Mouse (Mus musculus) CH12.LX (cell line): Measurements from ENCODE around the gene Fbxo39. TPM values are rescaled to one million over a fixed set of nuclear protein-coding genes. Genes with fewer than 3 reads are reported as not detected.

ENCODE experiments used
- DNase-seq: peaks from one replicate; pipeline ENCODE4 v3.0.0-alpha.2; 2013; ENCODE audit errors: extremely low read depth
- H3K27ac ChIP-seq: 2 replicates; pipeline ENCODE4 v1.5.1; 2012; ENCODE audit warnings: low read depth, mild to moderate bottlenecking, control low read depth, moderate library complexity; ENCODE audit not compliant: insufficient read depth
- H3K27me3 ChIP-seq: replicated peaks from 2 replicates; pipeline ENCODE3; 2012; ENCODE audit warnings: inconsistent platforms
- H3K36me3 ChIP-seq, 2 experiments: replicated peaks in 1 of 2; 2 replicates each; pipeline versions ENCODE3 to v1.6.1; 2012; ENCODE audit warnings: inconsistent platforms in 1 of 2, low read length in 1 of 2, mild to moderate bottlenecking in 1 of 2, mixed read lengths in 1 of 2, moderate library complexity in 1 of 2; ENCODE audit not compliant: control insufficient read depth in 1 of 2, insufficient read depth in 1 of 2
- H3K4me1 ChIP-seq, 2 experiments: 2 replicates each; pipeline ENCODE4 v1.6.1; 2012; ENCODE audit warnings: inconsistent platforms in 1 of 2, moderate library complexity in 1 of 2; ENCODE audit not compliant: insufficient read depth in 2 of 2, control insufficient read depth in 1 of 2
- H3K4me2 ChIP-seq: 2 replicates; pipeline ENCODE4 v1.6.1; 2012; ENCODE audit warnings: low read depth, mild to moderate bottlenecking, control low read depth; ENCODE audit not compliant: poor library complexity, insufficient read depth, severe bottlenecking
- H3K4me3 ChIP-seq, 3 experiments: fragments of 150-350 bp in 1 of 3; sonication (generic) in 1 of 3; replicated peaks in 1 of 3; 2 replicates each; pipeline versions ENCODE3 to v1.5.1; 2011 to 2012; ENCODE audit warnings: low read depth in 2 of 3, low read length in 2 of 3, mild to moderate bottlenecking in 2 of 3, moderate library complexity in 2 of 3, control low read depth in 1 of 3, improper control_type of control experiment in 1 of 3, inconsistent platforms in 1 of 3, mixed read lengths in 1 of 3; ENCODE audit not compliant: poor library complexity in 1 of 3
- H3K79me2 ChIP-seq: replicated peaks from 2 replicates; pipeline ENCODE4 v1.6.1; 2012; ENCODE audit warnings: mild to moderate bottlenecking, moderate library complexity; ENCODE audit not compliant: control insufficient read depth, poor library complexity, insufficient read depth, severe bottlenecking; ENCODE audit errors: extremely low read depth
- H3K9ac ChIP-seq: 2 replicates; pipeline ENCODE4 v1.6.1; 2012; ENCODE audit warnings: low read depth, mild to moderate bottlenecking, control low read depth, moderate library complexity; ENCODE audit not compliant: insufficient read depth
- H3K9me3 ChIP-seq: replicated peaks from 2 replicates; pipeline ENCODE3; 2012; ENCODE audit warnings: low read length, inconsistent platforms, mixed read lengths
- CHD1 ChIP-seq: IDR thresholded peaks from 2 replicates; pipeline ENCODE4 v1.6.1; 2012; ENCODE audit warnings: low read depth, low read length, improper control_type of control experiment, inconsistent platforms
- CTCF ChIP-seq, 2 experiments: IDR thresholded peaks in 1 of 2; conservative IDR thresholded peaks in 1 of 2; 2 replicates each; pipeline ENCODE4 v1.5.1; 2011 to 2012; ENCODE audit warnings: low read depth in 2 of 2, low read length in 2 of 2, improper control_type of control experiment in 1 of 2, inconsistent platforms in 1 of 2, mild to moderate bottlenecking in 1 of 2, moderate library complexity in 1 of 2
- E2F4 ChIP-seq: IDR thresholded peaks from 2 replicates; pipeline ENCODE4 v1.6.1; 2011; ENCODE audit warnings: low read depth, low read length, improper control_type of control experiment; ENCODE audit not compliant: insufficient replicate concordance
- EP300 ChIP-seq: IDR thresholded peaks from 2 replicates; pipeline ENCODE4 v1.6.1; 2011; ENCODE audit warnings: low read length, improper control_type of control experiment
- ETS1 ChIP-seq: conservative IDR thresholded peaks from 2 replicates; pipeline ENCODE4 v1.6.1; 2012; ENCODE audit warnings: low read depth, mild to moderate bottlenecking, inconsistent platforms, low read length, improper control_type of control experiment, moderate library complexity
- GABPA ChIP-seq: IDR thresholded peaks from 2 replicates; pipeline ENCODE4 v1.6.1; 2012; ENCODE audit warnings: low read depth, low read length, improper control_type of control experiment, inconsistent platforms; ENCODE audit not compliant: insufficient replicate concordance
- HCFC1 ChIP-seq: IDR thresholded peaks from 2 replicates; pipeline ENCODE4 v1.6.1; 2012; ENCODE audit warnings: low read depth, mild to moderate bottlenecking, inconsistent platforms, low read length, improper control_type of control experiment
- IRF4 ChIP-seq: IDR thresholded peaks from 2 replicates; pipeline ENCODE4 v1.6.1; 2014; ENCODE audit warnings: low read depth, mild to moderate bottlenecking, inconsistent platforms, low read length, improper control_type of control experiment
- JUN ChIP-seq: IDR thresholded peaks from 2 replicates; pipeline ENCODE4 v1.6.1; 2011; ENCODE audit warnings: low read depth, mild to moderate bottlenecking, low read length, improper control_type of control experiment, moderate library complexity; ENCODE audit not compliant: insufficient read depth
- MAFK ChIP-seq: IDR thresholded peaks from 2 replicates; pipeline ENCODE4 v1.6.1; 2011; ENCODE audit warnings: low read length, improper control_type of control experiment; ENCODE audit not compliant: insufficient replicate concordance
- MAX ChIP-seq: IDR thresholded peaks from 2 replicates; pipeline ENCODE4 v1.6.1; 2011; ENCODE audit warnings: low read length, improper control_type of control experiment
- MAZ ChIP-seq: IDR thresholded peaks from 2 replicates; pipeline ENCODE4 v1.6.1; 2012; ENCODE audit warnings: low read depth, mild to moderate bottlenecking, inconsistent platforms, low read length, improper control_type of control experiment, moderate library complexity
- MEF2A ChIP-seq: IDR thresholded peaks from 2 replicates; pipeline ENCODE4 v1.6.1; 2014; ENCODE audit warnings: low read depth, mild to moderate bottlenecking, inconsistent platforms, low read length, improper control_type of control experiment, borderline replicate concordance
- MXI1 ChIP-seq: IDR thresholded peaks from 2 replicates; pipeline ENCODE4 v1.6.1; 2011; ENCODE audit warnings: mild to moderate bottlenecking, low read depth, low read length, improper control_type of control experiment
- MYC ChIP-seq: IDR thresholded peaks from 2 replicates; pipeline ENCODE4 v1.6.1; 2011; ENCODE audit warnings: low read depth, mild to moderate bottlenecking, improper control_type of control experiment, low read length
- NELFE ChIP-seq: IDR thresholded peaks from 2 replicates; pipeline ENCODE4 v1.6.1; 2011; ENCODE audit warnings: low read depth, low read length, improper control_type of control experiment
- POLR2A ChIP-seq: IDR thresholded peaks from 2 replicates; pipeline ENCODE4 v1.6.1; 2011; ENCODE audit warnings: low read depth, mild to moderate bottlenecking, improper control_type of control experiment, low read length
- RCOR1 ChIP-seq: conservative IDR thresholded peaks from 2 replicates; pipeline ENCODE4 v1.6.1; 2012; ENCODE audit warnings: low read depth, mild to moderate bottlenecking, inconsistent platforms, low read length, improper control_type of control experiment
- SIN3A ChIP-seq: IDR thresholded peaks from 2 replicates; pipeline ENCODE4 v1.6.1; 2012; ENCODE audit warnings: low read length, improper control_type of control experiment, inconsistent platforms
- SMC3 ChIP-seq: IDR thresholded peaks from 2 replicates; pipeline ENCODE4 v1.6.1; 2011; ENCODE audit warnings: low read depth, low read length, improper control_type of control experiment
- TBP ChIP-seq: conservative IDR thresholded peaks from 2 replicates; pipeline ENCODE4 v1.6.1; 2011; ENCODE audit warnings: low read depth, low read length, improper control_type of control experiment
- USF1 ChIP-seq: IDR thresholded peaks from 2 replicates; pipeline ENCODE4 v1.6.1; 2014; ENCODE audit warnings: low read depth, mild to moderate bottlenecking, inconsistent platforms, low read length, improper control_type of control experiment
- ZC3H11A ChIP-seq: IDR thresholded peaks from 2 replicates; pipeline ENCODE4 v1.6.1; 2012; ENCODE audit warnings: low read depth, mild to moderate bottlenecking, inconsistent platforms, low read length, improper control_type of control experiment
- ZKSCAN1 ChIP-seq: IDR thresholded peaks from 2 replicates; pipeline ENCODE4 v1.6.1; 2012; ENCODE audit warnings: low read depth, inconsistent platforms, low read length, improper control_type of control experiment, borderline replicate concordance
- ZMIZ1 ChIP-seq: IDR thresholded peaks from 2 replicates; pipeline ENCODE4 v1.6.1; 2012; ENCODE audit warnings: low read depth, mild to moderate bottlenecking, inconsistent platforms, low read length, improper control_type of control experiment
- ZNF384 ChIP-seq: IDR thresholded peaks from 2 replicates; pipeline ENCODE4 v1.6.1; 2012; ENCODE audit warnings: low read depth, low read length, improper control_type of control experiment, inconsistent platforms
- dilution Hi-C: fragments of 300-500 bp; cut with MboI; formaldehyde crosslinking; loops from 2 replicates; pipeline ENCODE4 v1.14.3; 2020; ENCODE audit warnings: low sequenced_read_pairs; ENCODE audit not compliant: extremely low pct_unique_long_range_greater_than_20kb, extremely low pct_ligation_motif_present
- in situ Hi-C: fragments of 300-500 bp; cut with MboI; formaldehyde crosslinking; loops from 3 replicates; pipeline ENCODE4 v1.14.3; 2019; ENCODE audit warnings: low sequenced_read_pairs, low pct_ligation_motif_present, low pct_unique_long_range_greater_than_20kb, mixed read lengths
- polyA plus RNA-seq: library from polyadenylated mRNA; unstranded; fragments of >175 nt; gene quantifications from 2 replicates; pipeline ENCODE4 v1.2.1, GENCODE M21; 2012; ENCODE audit warnings: low read depth; ENCODE audit not compliant: insufficient read length
- total RNA-seq, 2 experiments: library from RNA; depleted of rRNA; stranded (reverse); fragments of 300-350 nt in 1 of 2; fragments of >200 nt in 1 of 2; gene quantifications; 2 replicates each; pipeline ENCODE4 v1.2.3; 2012 to 2014

Gene Fbxo39
- total and polyA plus RNA-seq, 3 experiments = 0.13 TPM; not detected in 2

GRCm38 (mm10) chr11:72273341-72273740, 40.9 kb upstream of the Fbxo39 start:
- H3K4me3 ChIP-seq = no peak overlapping the region
- no peak for TF ChIP-seq IRF4
- TF ChIP-seq ZC3H11A = no peak
- no peak for TF ChIP-seq CHD1
- no peak for TF ChIP-seq SMC3
- TF ChIP-seq GABPA = no peak
- TF ChIP-seq TBP = no peak
- TF ChIP-seq MXI1 = no peak
- no peak for TF ChIP-seq MAX
- no peak for TF ChIP-seq POLR2A
- no peak for TF ChIP-seq ETS1
- no peak for TF ChIP-seq ZNF384
- no peak for TF ChIP-seq RCOR1
- no peak for TF ChIP-seq JUN
- TF ChIP-seq MYC = no peak
- TF ChIP-seq MAFK = no peak
- no peak for TF ChIP-seq MEF2A
- no peak for TF ChIP-seq CTCF (conservative IDR thresholded peaks at IDR 0.05 in 1 of 2, IDR thresholded peaks at IDR 0.05 in 1 of 2; ENCODE audit: low read depth in 2 of 2, low read length in 2 of 2)
- TF ChIP-seq EP300 = no peak
- TF ChIP-seq USF1 = no peak
- no peak for TF ChIP-seq SIN3A
- in situ Hi-C loops = no loop called here
- no peaks in the 10 kb centered on the region for H3K79me2 ChIP-seq
- H3K36me3 ChIP-seq = no peaks in the 10 kb centered on the region
- no peak overlapping the region for H3K27ac ChIP-seq
- no peaks in the 10 kb centered on the region for H3K9me3 ChIP-seq
- H3K9ac ChIP-seq = no peak overlapping the region
- no peak overlapping the region for H3K4me2 ChIP-seq
- no peaks in the 10 kb centered on the region for H3K4me1 ChIP-seq
- no peak for DNase-seq
- peaks cover 31% of the 10 kb centered on the region for H3K27me3 ChIP-seq
- dilution Hi-C loops = no loop called here

DNA sequence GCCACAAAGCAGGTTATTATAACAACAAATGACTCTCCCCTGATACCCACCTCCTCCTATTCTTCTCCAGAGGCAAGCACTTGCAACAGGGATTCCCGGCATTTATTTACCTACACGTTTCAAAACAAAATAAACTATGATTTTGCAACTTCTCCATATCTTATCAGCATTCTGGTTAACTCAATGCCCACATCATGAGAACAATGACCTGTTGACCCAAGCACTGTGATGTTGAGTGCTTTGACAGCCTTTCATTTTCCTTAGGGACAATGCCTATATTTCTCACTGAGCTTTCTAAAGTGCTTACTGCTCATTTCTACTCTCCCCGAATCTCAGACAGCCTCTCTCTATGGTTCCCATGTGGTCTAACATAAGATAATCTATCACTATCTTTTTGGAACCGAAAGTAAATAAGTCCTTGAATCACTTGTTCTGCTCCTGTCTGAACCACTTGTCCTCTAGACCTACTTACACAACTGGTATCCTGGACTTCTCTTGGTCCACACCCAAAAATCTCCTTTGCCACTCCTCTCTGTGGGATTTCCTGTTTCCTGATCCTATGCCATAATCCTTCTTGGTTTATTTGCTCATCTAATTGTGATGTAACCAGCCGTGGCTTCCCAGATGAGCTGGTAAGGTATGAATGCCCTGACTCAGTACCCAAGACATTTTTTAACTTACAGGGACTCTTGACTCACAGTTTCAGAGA, 32.9 kb upstream of the Fbxo39 start:
- dilution Hi-C loops = no loop called here
- DNase-seq = no peak
- no peak overlapping the region for H3K27ac ChIP-seq

More for the DNA sequence above, 32.9 kb upstream of the Fbxo39 start:
- peaks cover 6% of the 10 kb centered on the region for H3K9me3 ChIP-seq
- H3K36me3 ChIP-seq = no peaks in the 10 kb centered on the region
- H3K4me1 ChIP-seq = no peaks in the 10 kb centered on the region
- TF ChIP-seq RCOR1 (no peak), E2F4 (no peak), EP300 (no peak), TBP (no peak), JUN (no peak), IRF4 (no peak), MEF2A (no peak), HCFC1 (no peak), CHD1 (no peak), ZMIZ1 (no peak), GABPA (no peak), MAFK (no peak), CTCF (conservative IDR thresholded peaks at IDR 0.05 in 1 of 2, IDR thresholded peaks at IDR 0.05 in 1 of 2; ENCODE audit: low read depth in 2 of 2, low read length in 2 of 2) (no peak), ZC3H11A (no peak), ZKSCAN1 (no peak), MAZ (no peak), MYC (no peak), NELFE (no peak), MAX (no peak)
- in situ Hi-C loops = no loop called here
- no peak overlapping the region for H3K9ac ChIP-seq
- H3K27me3 ChIP-seq = peaks cover 11% of the 10 kb centered on the region
- no peaks in the 10 kb centered on the region for H3K79me2 ChIP-seq
- no peak overlapping the region for H3K4me2 ChIP-seq
- no peak overlapping the region for H3K4me3 ChIP-seq
